Mouse (Mus musculus) CH12.LX (cell line): ENCODE data around the gene Ldb2. TPM values are rescaled to one million over a fixed set of nuclear protein-coding genes. Genes with fewer than 3 reads are reported as not detected.

Source experiments
- DNase-seq: peaks from one replicate; pipeline ENCODE4 v3.0.0-alpha.2; 2013; ENCODE audit errors: extremely low read depth
- H3K27ac ChIP-seq: 2 replicates; pipeline ENCODE4 v1.5.1; 2012; ENCODE audit warnings: low read depth, mild to moderate bottlenecking, control low read depth, moderate library complexity; ENCODE audit not compliant: insufficient read depth
- H3K27me3 ChIP-seq: replicated peaks from 2 replicates; pipeline ENCODE3; 2012; ENCODE audit warnings: inconsistent platforms
- H3K36me3 ChIP-seq, 2 experiments: replicated peaks in 1 of 2; 2 replicates each; pipeline versions ENCODE3 to v1.6.1; 2012; ENCODE audit warnings: inconsistent platforms in 1 of 2, low read length in 1 of 2, mild to moderate bottlenecking in 1 of 2, mixed read lengths in 1 of 2, moderate library complexity in 1 of 2; ENCODE audit not compliant: control insufficient read depth in 1 of 2, insufficient read depth in 1 of 2
- H3K4me1 ChIP-seq, 2 experiments: 2 replicates each; pipeline ENCODE4 v1.6.1; 2012; ENCODE audit warnings: inconsistent platforms in 1 of 2, moderate library complexity in 1 of 2; ENCODE audit not compliant: insufficient read depth in 2 of 2, control insufficient read depth in 1 of 2
- H3K4me2 ChIP-seq: 2 replicates; pipeline ENCODE4 v1.6.1; 2012; ENCODE audit warnings: low read depth, mild to moderate bottlenecking, control low read depth; ENCODE audit not compliant: poor library complexity, insufficient read depth, severe bottlenecking
- H3K4me3 ChIP-seq, 3 experiments: fragments of 150-350 bp in 1 of 3; sonication (generic) in 1 of 3; replicated peaks in 1 of 3; 2 replicates each; pipeline versions ENCODE3 to v1.5.1; 2011 to 2012; ENCODE audit warnings: low read depth in 2 of 3, low read length in 2 of 3, mild to moderate bottlenecking in 2 of 3, moderate library complexity in 2 of 3, control low read depth in 1 of 3, improper control_type of control experiment in 1 of 3, inconsistent platforms in 1 of 3, mixed read lengths in 1 of 3; ENCODE audit not compliant: poor library complexity in 1 of 3
- H3K79me2 ChIP-seq: replicated peaks from 2 replicates; pipeline ENCODE4 v1.6.1; 2012; ENCODE audit warnings: mild to moderate bottlenecking, moderate library complexity; ENCODE audit not compliant: control insufficient read depth, poor library complexity, insufficient read depth, severe bottlenecking; ENCODE audit errors: extremely low read depth
- H3K9ac ChIP-seq: 2 replicates; pipeline ENCODE4 v1.6.1; 2012; ENCODE audit warnings: low read depth, mild to moderate bottlenecking, control low read depth, moderate library complexity; ENCODE audit not compliant: insufficient read depth
- H3K9me3 ChIP-seq: replicated peaks from 2 replicates; pipeline ENCODE3; 2012; ENCODE audit warnings: low read length, inconsistent platforms, mixed read lengths
- CHD1 ChIP-seq: IDR thresholded peaks from 2 replicates; pipeline ENCODE4 v1.6.1; 2012; ENCODE audit warnings: low read depth, low read length, improper control_type of control experiment, inconsistent platforms
- CHD2 ChIP-seq: IDR thresholded peaks from 2 replicates; pipeline ENCODE4 v1.6.1; 2011; ENCODE audit warnings: low read length, improper control_type of control experiment
- CTCF ChIP-seq, 2 experiments: IDR thresholded peaks in 1 of 2; conservative IDR thresholded peaks in 1 of 2; 2 replicates each; pipeline ENCODE4 v1.5.1; 2011 to 2012; ENCODE audit warnings: low read depth in 2 of 2, low read length in 2 of 2, improper control_type of control experiment in 1 of 2, inconsistent platforms in 1 of 2, mild to moderate bottlenecking in 1 of 2, moderate library complexity in 1 of 2
- E2F4 ChIP-seq: IDR thresholded peaks from 2 replicates; pipeline ENCODE4 v1.6.1; 2011; ENCODE audit warnings: low read depth, low read length, improper control_type of control experiment; ENCODE audit not compliant: insufficient replicate concordance
- ELF1 ChIP-seq: IDR thresholded peaks from 2 replicates; pipeline ENCODE4 v1.6.1; 2014; ENCODE audit warnings: low read depth, mild to moderate bottlenecking, inconsistent platforms, low read length, improper control_type of control experiment
- GABPA ChIP-seq: IDR thresholded peaks from 2 replicates; pipeline ENCODE4 v1.6.1; 2012; ENCODE audit warnings: low read depth, low read length, improper control_type of control experiment, inconsistent platforms; ENCODE audit not compliant: insufficient replicate concordance
- HCFC1 ChIP-seq: IDR thresholded peaks from 2 replicates; pipeline ENCODE4 v1.6.1; 2012; ENCODE audit warnings: low read depth, mild to moderate bottlenecking, inconsistent platforms, low read length, improper control_type of control experiment
- IRF4 ChIP-seq: IDR thresholded peaks from 2 replicates; pipeline ENCODE4 v1.6.1; 2014; ENCODE audit warnings: low read depth, mild to moderate bottlenecking, inconsistent platforms, low read length, improper control_type of control experiment
- JUN ChIP-seq: IDR thresholded peaks from 2 replicates; pipeline ENCODE4 v1.6.1; 2011; ENCODE audit warnings: low read depth, mild to moderate bottlenecking, low read length, improper control_type of control experiment, moderate library complexity; ENCODE audit not compliant: insufficient read depth
- KAT2A ChIP-seq: IDR thresholded peaks from 2 replicates; pipeline ENCODE4 v1.6.1; 2012; ENCODE audit warnings: low read length, improper control_type of control experiment, inconsistent platforms; ENCODE audit not compliant: insufficient replicate concordance
- MAX ChIP-seq: IDR thresholded peaks from 2 replicates; pipeline ENCODE4 v1.6.1; 2011; ENCODE audit warnings: low read length, improper control_type of control experiment
- MAZ ChIP-seq: IDR thresholded peaks from 2 replicates; pipeline ENCODE4 v1.6.1; 2012; ENCODE audit warnings: low read depth, mild to moderate bottlenecking, inconsistent platforms, low read length, improper control_type of control experiment, moderate library complexity
- MEF2A ChIP-seq: IDR thresholded peaks from 2 replicates; pipeline ENCODE4 v1.6.1; 2014; ENCODE audit warnings: low read depth, mild to moderate bottlenecking, inconsistent platforms, low read length, improper control_type of control experiment, borderline replicate concordance
- MXI1 ChIP-seq: IDR thresholded peaks from 2 replicates; pipeline ENCODE4 v1.6.1; 2011; ENCODE audit warnings: mild to moderate bottlenecking, low read depth, low read length, improper control_type of control experiment
- MYC ChIP-seq: IDR thresholded peaks from 2 replicates; pipeline ENCODE4 v1.6.1; 2011; ENCODE audit warnings: low read depth, mild to moderate bottlenecking, improper control_type of control experiment, low read length
- NELFE ChIP-seq: IDR thresholded peaks from 2 replicates; pipeline ENCODE4 v1.6.1; 2011; ENCODE audit warnings: low read depth, low read length, improper control_type of control experiment
- PAX5 ChIP-seq: IDR thresholded peaks from 2 replicates; pipeline ENCODE4 v1.6.1; 2012; ENCODE audit warnings: low read length, inconsistent platforms, mixed read lengths
- POLR2A ChIP-seq: IDR thresholded peaks from 2 replicates; pipeline ENCODE4 v1.6.1; 2011; ENCODE audit warnings: low read depth, mild to moderate bottlenecking, improper control_type of control experiment, low read length
- RAD21 ChIP-seq: IDR thresholded peaks from 2 replicates; pipeline ENCODE4 v1.6.1; 2011; ENCODE audit warnings: low read depth, mild to moderate bottlenecking, low read length, improper control_type of control experiment, moderate library complexity
- SIN3A ChIP-seq: IDR thresholded peaks from 2 replicates; pipeline ENCODE4 v1.6.1; 2012; ENCODE audit warnings: low read length, improper control_type of control experiment, inconsistent platforms
- SMC3 ChIP-seq: IDR thresholded peaks from 2 replicates; pipeline ENCODE4 v1.6.1; 2011; ENCODE audit warnings: low read depth, low read length, improper control_type of control experiment
- TBP ChIP-seq: conservative IDR thresholded peaks from 2 replicates; pipeline ENCODE4 v1.6.1; 2011; ENCODE audit warnings: low read depth, low read length, improper control_type of control experiment
- TCF12 ChIP-seq: IDR thresholded peaks from 2 replicates; pipeline ENCODE4 v1.6.1; 2014; ENCODE audit warnings: low read depth, mild to moderate bottlenecking, inconsistent platforms, low read length, improper control_type of control experiment
- UBTF ChIP-seq: IDR thresholded peaks from 2 replicates; pipeline ENCODE4 v1.6.1; 2012; ENCODE audit warnings: low read depth, mild to moderate bottlenecking, inconsistent platforms, low read length, improper control_type of control experiment, moderate library complexity
- USF1 ChIP-seq: IDR thresholded peaks from 2 replicates; pipeline ENCODE4 v1.6.1; 2014; ENCODE audit warnings: low read depth, mild to moderate bottlenecking, inconsistent platforms, low read length, improper control_type of control experiment
- USF2 ChIP-seq: conservative IDR thresholded peaks from 2 replicates; pipeline ENCODE4 v1.6.1; 2011; ENCODE audit warnings: low read depth, low read length, improper control_type of control experiment
- ZC3H11A ChIP-seq: IDR thresholded peaks from 2 replicates; pipeline ENCODE4 v1.6.1; 2012; ENCODE audit warnings: low read depth, mild to moderate bottlenecking, inconsistent platforms, low read length, improper control_type of control experiment
- ZKSCAN1 ChIP-seq: IDR thresholded peaks from 2 replicates; pipeline ENCODE4 v1.6.1; 2012; ENCODE audit warnings: low read depth, inconsistent platforms, low read length, improper control_type of control experiment, borderline replicate concordance
- ZMIZ1 ChIP-seq: IDR thresholded peaks from 2 replicates; pipeline ENCODE4 v1.6.1; 2012; ENCODE audit warnings: low read depth, mild to moderate bottlenecking, inconsistent platforms, low read length, improper control_type of control experiment
- ZNF384 ChIP-seq: IDR thresholded peaks from 2 replicates; pipeline ENCODE4 v1.6.1; 2012; ENCODE audit warnings: low read depth, low read length, improper control_type of control experiment, inconsistent platforms
- dilution Hi-C: fragments of 300-500 bp; cut with MboI; formaldehyde crosslinking; loops from 2 replicates; pipeline ENCODE4 v1.14.3; 2020; ENCODE audit warnings: low sequenced_read_pairs; ENCODE audit not compliant: extremely low pct_unique_long_range_greater_than_20kb, extremely low pct_ligation_motif_present
- in situ Hi-C: fragments of 300-500 bp; cut with MboI; formaldehyde crosslinking; loops from 3 replicates; pipeline ENCODE4 v1.14.3; 2019; ENCODE audit warnings: low sequenced_read_pairs, low pct_ligation_motif_present, low pct_unique_long_range_greater_than_20kb, mixed read lengths
- polyA plus RNA-seq: library from polyadenylated mRNA; unstranded; fragments of >175 nt; gene quantifications from 2 replicates; pipeline ENCODE4 v1.2.1, GENCODE M21; 2012; ENCODE audit warnings: low read depth; ENCODE audit not compliant: insufficient read length
- total RNA-seq, 2 experiments: library from RNA; depleted of rRNA; stranded (reverse); fragments of 300-350 nt in 1 of 2; fragments of >200 nt in 1 of 2; gene quantifications; 2 replicates each; pipeline ENCODE4 v1.2.3; 2012 to 2014

Gene Ldb2
- total and polyA plus RNA-seq, 3 experiments = not detected

DNA sequence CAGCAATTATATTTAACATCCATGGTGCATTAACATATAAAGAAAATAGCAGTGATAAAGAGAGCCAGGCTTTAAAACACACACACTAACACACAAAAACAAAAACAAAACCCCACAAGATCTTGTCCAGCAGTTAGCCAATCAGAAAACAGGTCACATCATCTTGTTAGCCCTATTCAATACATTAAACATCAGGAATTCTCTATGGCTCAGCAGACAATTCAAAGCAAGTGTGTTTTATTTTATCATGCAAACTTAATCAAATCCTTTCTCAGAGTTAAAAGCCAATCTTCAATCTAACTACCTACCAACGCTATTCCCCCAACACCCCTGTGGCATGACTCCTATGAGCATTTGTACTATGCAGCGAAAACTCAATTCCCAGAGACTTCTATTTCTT is 1.4 kb downstream of the Ldb2 start:
- Histone ChIP-seq H3K9ac (no peak overlapping the region), H3K27me3 (no peaks in the 10 kb centered on the region), H3K36me3 (no peaks in the 10 kb centered on the region), H3K4me3 (no peak overlapping the region), H3K4me2 (no peak overlapping the region), H3K4me1 (no peaks in the 10 kb centered on the region), H3K79me2 (no peaks in the 10 kb centered on the region), H3K27ac (no peak overlapping the region), H3K9me3 (no peaks in the 10 kb centered on the region)
- TF ChIP-seq ZC3H11A = no peak
- no peak for TF ChIP-seq CHD2
- no peak for TF ChIP-seq JUN
- no peak for TF ChIP-seq ZNF384
- no peak for TF ChIP-seq ZKSCAN1
- TF ChIP-seq USF1 = no peak
- TF ChIP-seq PAX5 = no peak
- no peak for TF ChIP-seq GABPA
- no peak for TF ChIP-seq MAX
- TF ChIP-seq ZMIZ1 = no peak
- no peak for TF ChIP-seq CTCF (conservative IDR thresholded peaks at IDR 0.05 in 1 of 2, IDR thresholded peaks at IDR 0.05 in 1 of 2; ENCODE audit: low read depth in 2 of 2, low read length in 2 of 2)
- TF ChIP-seq USF2 = no peak
- TF ChIP-seq IRF4 = no peak
- no peak for TF ChIP-seq CHD1
- no peak for TF ChIP-seq HCFC1
- TF ChIP-seq TBP = no peak
- TF ChIP-seq SMC3 = no peak
- TF ChIP-seq SIN3A = no peak
- no peak for TF ChIP-seq MEF2A
- no peak for TF ChIP-seq MXI1
- in situ Hi-C loops (no loop called here), dilution Hi-C loops (no loop called here)
- DNase-seq = no peak

GRCm38 (mm10) chr5:44784591-44784990 is 14.9 kb downstream of the Ldb2 start:
- in situ Hi-C loops = no loop called here
- no peak overlapping the region for H3K9ac ChIP-seq
- no peak overlapping the region for H3K4me2 ChIP-seq
- H3K4me1 ChIP-seq = no peaks in the 10 kb centered on the region
- no peak for DNase-seq
- TF ChIP-seq USF1 (no peak), ELF1 (no peak), POLR2A (no peak), MYC (no peak), CTCF (conservative IDR thresholded peaks at IDR 0.05 in 1 of 2, IDR thresholded peaks at IDR 0.05 in 1 of 2; ENCODE audit: low read depth in 2 of 2, low read length in 2 of 2) (no peak), ZKSCAN1 (no peak), HCFC1 (no peak), NELFE (no peak), CHD1 (no peak), IRF4 (no peak), ZC3H11A (no peak), RAD21 (no peak), GABPA (no peak), KAT2A (no peak), E2F4 (no peak), MAZ (no peak), SIN3A (no peak), UBTF (no peak), TCF12 (no peak), MEF2A (no peak)
- H3K27ac ChIP-seq = no peak overlapping the region
- dilution Hi-C loops = no loop called here
- no peaks in the 10 kb centered on the region for H3K36me3 ChIP-seq
- H3K9me3 ChIP-seq = no peaks in the 10 kb centered on the region
- H3K4me3 ChIP-seq = no peak overlapping the region
- no peaks in the 10 kb centered on the region for H3K79me2 ChIP-seq
- no peaks in the 10 kb centered on the region for H3K27me3 ChIP-seq
